Mouse (Mus musculus): ENCODE measurements around the gene Bco2. TPM values are rescaled to one million over a fixed set of nuclear protein-coding genes. Genes with fewer than 3 reads are reported as not detected.

The Bco2 gene
- total and polyA plus RNA-seq, 2 experiments, result 6.0 to 24.3 TPM

GRCm38 (mm10) chr9:50493777-50494176 is 61.2 kb downstream of the Bco2 start:
- Histone ChIP-seq H3K79me2 (ENCODE audit: control insufficient read depth, insufficient read depth, low read length) (no peaks in the 10 kb centered on the region), H3K4me3 (ENCODE audit: insufficient read depth, low read depth, low read length) (no peak overlapping the region), H3K9ac (ENCODE audit: low read depth, low read length) (no peak overlapping the region), H3K36me3 (ENCODE audit: control insufficient read depth, insufficient read depth, low read length) (no peaks in the 10 kb centered on the region), H3K27ac (replicated peaks; ENCODE audit: insufficient read depth, low read depth, low read length) (no peak overlapping the region), H3K4me1 (ENCODE audit: control insufficient read depth, insufficient read depth, low read length) (peaks cover 3% of the 10 kb centered on the region; the same call in 1 of the 2 replicates), H3K27me3 (ENCODE audit: control insufficient read depth, insufficient read depth, low read length) (no peaks in the 10 kb centered on the region)
- no peak for DNase-seq (ENCODE audit: extremely low read depth, low read depth, low spot score)
- 86% methylated on average over 2 of the region's 2 CpGs for WGBS
- TF ChIP-seq POLR2A (IDR thresholded peaks at IDR 0.05; ENCODE audit: extremely low read depth, insufficient read depth, low read length) (no peak), CTCF (IDR thresholded peaks at IDR 0.05; ENCODE audit: low read depth, low read length) (no peak)

- Histone ChIP-seq H3K27me3 (ENCODE audit: control insufficient read depth, insufficient read depth, low read length) (no peaks in the 10 kb centered on the region), H3K27ac (replicated peaks; ENCODE audit: insufficient read depth, low read depth, low read length) (no peak overlapping the region), H3K4me3 (ENCODE audit: insufficient read depth, low read depth, low read length) (no peak overlapping the region), H3K4me1 (ENCODE audit: control insufficient read depth, insufficient read depth, low read length) (peaks cover 3% of the 10 kb centered on the region; the same call in 1 of the 2 replicates), H3K36me3 (ENCODE audit: control insufficient read depth, insufficient read depth, low read length) (no peaks in the 10 kb centered on the region), H3K79me2 (ENCODE audit: control insufficient read depth, insufficient read depth, low read length) (no peaks in the 10 kb centered on the region), H3K9ac (ENCODE audit: low read depth, low read length) (no peak overlapping the region)
- TF ChIP-seq CTCF (IDR thresholded peaks at IDR 0.05; ENCODE audit: low read depth, low read length), result no peak
- DNase-seq (ENCODE audit: extremely low read depth, low read depth, low spot score), result no peak
- 80% methylated on average over 2 of the region's 2 CpGs for WGBS
These were observed 63.4 kb downstream of the Bco2 start for GRCm38 (mm10) chr9:50491531-50492045.

- Histone ChIP-seq H3K27me3 (ENCODE audit: control insufficient read depth, insufficient read depth, low read length) (no peaks in the 10 kb centered on the region), H3K79me2 (ENCODE audit: control insufficient read depth, insufficient read depth, low read length) (no peaks in the 10 kb centered on the region), H3K4me1 (ENCODE audit: control insufficient read depth, insufficient read depth, low read length) (peaks cover 3% of the 10 kb centered on the region; the same call in 1 of the 2 replicates), H3K4me3 (ENCODE audit: insufficient read depth, low read depth, low read length) (no peak overlapping the region), H3K9ac (ENCODE audit: low read depth, low read length) (no peak overlapping the region), H3K36me3 (ENCODE audit: control insufficient read depth, insufficient read depth, low read length) (no peaks in the 10 kb centered on the region), H3K27ac (replicated peaks; ENCODE audit: insufficient read depth, low read depth, low read length) (no peak overlapping the region)
- no peak for TF ChIP-seq CTCF (IDR thresholded peaks at IDR 0.05; ENCODE audit: low read depth, low read length)
- TF ChIP-seq POLR2A (IDR thresholded peaks at IDR 0.05; ENCODE audit: extremely low read depth, insufficient read depth, low read length), result no peak
- DNase-seq (ENCODE audit: extremely low read depth, low read depth, low spot score), result no peak
These were observed 64.1 kb downstream of the Bco2 start for GRCm38 (mm10) chr9:50490836-50491235.

- no peaks in the 10 kb centered on the region for H3K4me1 ChIP-seq (ENCODE audit: control insufficient read depth, insufficient read depth, low read length)
- 29% methylated on average over 10 of the region's 10 CpGs for WGBS
- no peaks in the 10 kb centered on the region for H3K27me3 ChIP-seq (ENCODE audit: control insufficient read depth, insufficient read depth, low read length)
- no peak overlapping the region for H3K4me3 ChIP-seq (ENCODE audit: insufficient read depth, low read depth, low read length)
- no peak overlapping the region for H3K9ac ChIP-seq (ENCODE audit: low read depth, low read length)
- DNase-seq (ENCODE audit: extremely low read depth, low read depth, low spot score), result no peak
- TF ChIP-seq POLR2A (IDR thresholded peaks at IDR 0.05; ENCODE audit: extremely low read depth, insufficient read depth, low read length), result no peak
- TF ChIP-seq CTCF (IDR thresholded peaks at IDR 0.05; ENCODE audit: low read depth, low read length), result no peak
- H3K27ac ChIP-seq (replicated peaks; ENCODE audit: insufficient read depth, low read depth, low read length), result no peak overlapping the region
- H3K79me2 ChIP-seq (ENCODE audit: control insufficient read depth, insufficient read depth, low read length), result no peaks in the 10 kb centered on the region
- H3K36me3 ChIP-seq (ENCODE audit: control insufficient read depth, insufficient read depth, low read length), result no peaks in the 10 kb centered on the region
These were observed 69.5 kb downstream of the Bco2 start for GRCm38 (mm10) chr9:50485521-50485920.

Other genes starting within 250 kb of the Bco2 start
- 81.7 and 91.5 TPM in 2 replicates for gene Rpl10-ps3, start 210.2 kb downstream of the Bco2 start, total RNA-seq (2014; rRNA removed)
- 37.6 and 60.6 TPM in 2 replicates for gene Rpl10-ps3, start 210.2 kb downstream of the Bco2 start, polyA plus RNA-seq (2012; rRNA removed)
- 0.37 and 0.47 TPM in 2 replicates for gene Plet1, start 60.7 kb downstream of the Bco2 start, total RNA-seq (2014; rRNA removed)
- gene Plet1, start 60.7 kb downstream of the Bco2 start, polyA plus RNA-seq (2012; rRNA removed), result 0.73 and 0.86 TPM in 2 replicates
- gene Pts, start 26.5 kb downstream of the Bco2 start, total RNA-seq (2014; rRNA removed), result 82.9 and 103 TPM in 2 replicates
- gene Pts, start 26.5 kb downstream of the Bco2 start, polyA plus RNA-seq (2012; rRNA removed), result 25.5 and 34.4 TPM in 2 replicates
- 27.1 and 32.8 TPM in 2 replicates for gene Il18, start 354 bp downstream of the Bco2 start, total RNA-seq (2014; rRNA removed)
- 11.1 and 15.4 TPM in 2 replicates for gene Il18, start 354 bp downstream of the Bco2 start, polyA plus RNA-seq (2012; rRNA removed)
- gene Tex12, start 6.1 kb upstream of the Bco2 start, total RNA-seq (2014; rRNA removed), result 0.20 and 0.55 TPM in 2 replicates
- 0.16 TPM in 1 of 2 replicates, not detected in the other for gene Tex12, start 6.1 kb upstream of the Bco2 start, polyA plus RNA-seq (2012; rRNA removed)
- gene Sdhd, start 48.6 kb upstream of the Bco2 start, total RNA-seq (2014; rRNA removed), result 339 and 354 TPM in 2 replicates
- 363 and 441 TPM in 2 replicates for gene Sdhd, start 48.6 kb upstream of the Bco2 start, polyA plus RNA-seq (2012; rRNA removed)
- gene Timm8b, start 48.7 kb upstream of the Bco2 start, total RNA-seq (2014; rRNA removed), result 179 and 215 TPM in 2 replicates
- 63.0 and 81.3 TPM in 2 replicates for gene Timm8b, start 48.7 kb upstream of the Bco2 start, polyA plus RNA-seq (2012; rRNA removed)
- gene Pih1d2, start 62.1 kb upstream of the Bco2 start, total RNA-seq (2014; rRNA removed), result 0.74 and 1.0 TPM in 2 replicates
- 0.24 and 0.47 TPM in 2 replicates for gene Pih1d2, start 62.1 kb upstream of the Bco2 start, polyA plus RNA-seq (2012; rRNA removed)
- 4.0 and 5.8 TPM in 2 replicates for gene Nkapd1, start 62.3 kb upstream of the Bco2 start, total RNA-seq (2014; rRNA removed)
- 2.6 and 2.8 TPM in 2 replicates for gene Nkapd1, start 62.3 kb upstream of the Bco2 start, polyA plus RNA-seq (2012; rRNA removed)
- gene Dlat, start 104.6 kb upstream of the Bco2 start, total RNA-seq (2014; rRNA removed), result 39.5 and 41.1 TPM in 2 replicates
- 20.9 and 25.5 TPM in 2 replicates for gene Dlat, start 104.6 kb upstream of the Bco2 start, polyA plus RNA-seq (2012; rRNA removed)
- gene Dixdc1, start 184.3 kb upstream of the Bco2 start, total RNA-seq (2014; rRNA removed), result 20.3 and 22.8 TPM in 2 replicates
- 3.7 and 4.6 TPM in 2 replicates for gene Dixdc1, start 184.3 kb upstream of the Bco2 start, polyA plus RNA-seq (2012; rRNA removed)
- 14.9 and 15.7 TPM in 2 replicates for gene 2310030G06Rik, start 191.4 kb upstream of the Bco2 start, total RNA-seq (2014; rRNA removed)
- 13.9 and 14.9 TPM in 2 replicates for gene 2310030G06Rik, start 191.4 kb upstream of the Bco2 start, polyA plus RNA-seq (2012; rRNA removed)
- 1.3 and 2.4 TPM in 2 replicates for gene Cryab, start 196.1 kb upstream of the Bco2 start, total RNA-seq (2014; rRNA removed)
- gene Cryab, start 196.1 kb upstream of the Bco2 start, polyA plus RNA-seq (2012; rRNA removed), result 5.5 and 6.6 TPM in 2 replicates
- gene Hspb2, start 197.2 kb upstream of the Bco2 start, total RNA-seq (2014; rRNA removed), result 0.55 TPM in 1 of 2 replicates, not detected in the other
- 0.88 and 1.1 TPM in 2 replicates for gene Hspb2, start 197.2 kb upstream of the Bco2 start, polyA plus RNA-seq (2012; rRNA removed)
- 4.2 and 4.7 TPM in 2 replicates for gene Fdxacb1, start 213.1 kb upstream of the Bco2 start, total RNA-seq (2014; rRNA removed)
- gene Fdxacb1, start 213.1 kb upstream of the Bco2 start, polyA plus RNA-seq (2012; rRNA removed), result 2.5 and 2.6 TPM in 2 replicates
- gene Alg9, start 219.8 kb upstream of the Bco2 start, total RNA-seq (2014; rRNA removed), result 16.0 and 16.2 TPM in 2 replicates
- 14.7 and 16.3 TPM in 2 replicates for gene Alg9, start 219.8 kb upstream of the Bco2 start, polyA plus RNA-seq (2012; rRNA removed)
- 46.4 and 58.8 TPM in 2 replicates for gene 1110032A03Rik, start 220.3 kb upstream of the Bco2 start, total RNA-seq (2014; rRNA removed)
- gene 1110032A03Rik, start 220.3 kb upstream of the Bco2 start, polyA plus RNA-seq (2012; rRNA removed), result 41.1 and 43.2 TPM in 2 replicates

All from liver, adult 2 months (tissue).